Mouse (Mus musculus) myocyte (in vitro differentiated cells): Measurements from ENCODE around the gene Ccdc65.

Experiments
- CEBPB ChIP-seq: IDR thresholded peaks from 2 replicates; pipeline ENCODE4 v1.6.1; 2011; ENCODE audit warnings: mild to moderate bottlenecking, moderate library complexity; ENCODE audit not compliant: poor library complexity, insufficient read depth, severe bottlenecking
- E2F4 ChIP-seq: IDR thresholded peaks from one replicate; pipeline ENCODE4 v1.6.1; 2011; ENCODE audit warnings: mild to moderate bottlenecking, control low read depth, moderate library complexity; ENCODE audit not compliant: insufficient read depth
- MAX ChIP-seq: IDR thresholded peaks from one replicate; pipeline ENCODE4 v1.6.1; 2011; ENCODE audit warnings: low read depth, mild to moderate bottlenecking, control low read depth
- MYOG ChIP-seq, 3 experiments: IDR thresholded peaks; one replicate each; pipeline ENCODE4 v1.6.1; 2011; ENCODE audit warnings: control low read depth in 2 of 3, low read depth in 2 of 3, mild to moderate bottlenecking in 2 of 3; ENCODE audit not compliant: insufficient read length in 2 of 3, control insufficient read depth in 1 of 3, insufficient read depth in 1 of 3
- POLR2A ChIP-seq: IDR thresholded peaks from one replicate; pipeline ENCODE4 v1.6.1; 2011; ENCODE audit warnings: low read depth, mild to moderate bottlenecking, control low read depth, moderate library complexity; ENCODE audit not compliant: insufficient read length
- POLR2AphosphoS2 ChIP-seq: IDR thresholded peaks from one replicate; pipeline ENCODE4 v1.6.1; 2011; ENCODE audit warnings: low read depth, control low read depth; ENCODE audit not compliant: insufficient read length
- SRF ChIP-seq: IDR thresholded peaks from one replicate; pipeline ENCODE4 v1.6.1; 2011; ENCODE audit warnings: low read depth; ENCODE audit not compliant: control insufficient read depth, insufficient read length
- TCF12 ChIP-seq: IDR thresholded peaks from one replicate; pipeline ENCODE4 v1.6.1; 2011; ENCODE audit warnings: mild to moderate bottlenecking, control low read depth; ENCODE audit not compliant: poor library complexity, insufficient read depth, severe bottlenecking
- USF1 ChIP-seq: IDR thresholded peaks from one replicate; pipeline ENCODE4 v1.6.1; 2011; ENCODE audit warnings: low read depth, mild to moderate bottlenecking, control low read depth, moderate library complexity

DNA sequence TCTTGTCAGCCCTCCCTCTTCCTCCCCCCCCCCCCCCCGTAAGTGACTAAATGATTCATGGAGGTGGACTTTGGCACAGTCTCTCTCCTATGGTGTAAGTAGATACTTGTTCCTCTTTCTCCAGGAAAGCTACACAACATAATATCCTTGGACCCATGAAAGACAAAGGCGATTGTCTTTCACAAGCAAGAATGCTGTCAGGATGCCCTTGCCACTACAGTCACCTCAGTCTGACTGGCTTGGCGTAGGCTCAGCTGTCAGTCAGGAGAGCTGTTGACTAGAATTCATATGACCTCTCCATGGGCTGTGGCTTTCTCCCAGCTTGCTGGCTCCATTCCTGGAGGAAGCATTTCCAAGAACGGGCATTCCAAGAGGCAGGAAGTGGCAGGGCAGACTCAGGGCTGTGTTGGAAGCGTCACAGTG is 6.2 kb downstream of the Ccdc65 start:
- TF ChIP-seq TCF12 (no peak), POLR2A (no peak), E2F4 (no peak), POLR2AphosphoS2 (no peak), USF1 (no peak), SRF (no peak), MAX (no peak), CEBPB (no peak), MYOG (IDR thresholded peaks at IDR 0.05; ENCODE audit: control insufficient read depth in 1 of 3, insufficient read depth in 1 of 3, insufficient read length in 2 of 3, low read depth in 2 of 3) (peak in 1 of 3 experiments; percentile 21)
